ENCODE assay signal across 10 mouse cellular contexts in the genomic region with DNA sequence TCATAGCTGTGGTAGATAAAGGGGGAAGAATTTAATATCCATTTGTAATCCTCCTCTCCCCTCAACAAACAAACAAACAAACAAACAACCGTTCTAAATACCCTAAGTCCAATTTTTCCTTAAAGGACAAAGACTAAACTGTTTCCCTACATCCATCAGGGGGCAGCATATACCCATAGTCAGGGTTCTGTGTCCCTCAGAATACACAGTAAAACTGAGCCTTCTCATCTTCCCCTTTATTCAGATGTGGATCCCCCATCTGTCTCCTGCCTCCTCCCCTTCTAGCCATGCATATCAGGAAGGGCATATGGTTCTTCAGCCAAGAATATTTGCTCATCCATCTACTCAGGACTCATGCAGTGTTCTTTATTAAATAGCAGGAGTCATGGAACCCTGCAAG. TPM values are rescaled to one million over a fixed set of nuclear protein-coding genes. Genes with fewer than 3 reads are reported as not detected.
DNase-seq lines count a peak whose midpoint lies in the region; ATAC-seq and TF ChIP-seq lines count a peak whose summit lies in the region.
"Had no signal": no experiment of that assay in that cellular context is flagged by ENCODE, and none has a peak within 500 bp of the region (broad histone marks: within the 10 kb centered on the region; RNA-seq: fewer than 3 reads in every experiment).

No protein-coding gene starts in this region.

- DNase-seq in limb, embryonic 14.5 days (ENCODE audit: low spot score) = peak; percentile 70
- no peak for DNase-seq in limb, embryonic 10.5 days (ENCODE audit: low spot score)
- peak; percentile 87 for DNase-seq in NIH3T3 (ENCODE audit: low read depth)
- DNase-seq in cerebellum, adult 9-10 months = peak; percentile 77
- DNase-seq in hindbrain, embryonic 11.5 days (ENCODE audit: low spot score) = peak; percentile 66
- DNase-seq in lung, postnatal 10 days = peak; percentile 74
- no peak for DNase-seq in urinary bladder, postnatal 4 days (ENCODE audit: low spot score in 2 of 2)

- no peak overlapping the region for H3K4me3 ChIP-seq in limb, embryonic 14.5 days (replicated peaks; ENCODE audit: low read length)
- H3K4me3 ChIP-seq in limb, embryonic 10.5 days = no peak overlapping the region
- H3K4me3 ChIP-seq in hindbrain, embryonic 11.5 days (ENCODE audit: low read depth, low read length) = no peak overlapping the region
- H3K4me3 ChIP-seq: erythroblast, embryonic 14.5 days; liver, embryonic 15.5 days; stomach, embryonic 15.5 days had no signal

- peaks cover 5% of the 10 kb centered on the region; the same call in 1 of the 2 replicates for H3K4me1 ChIP-seq in limb, embryonic 14.5 days (ENCODE audit: control insufficient read depth, insufficient read depth, low read length)
- H3K4me1 ChIP-seq in limb, embryonic 10.5 days = peaks cover 30% of the 10 kb centered on the region
- peaks cover 9% of the 10 kb centered on the region; the same call in 1 of the 2 replicates for H3K4me1 ChIP-seq in hindbrain, embryonic 11.5 days (replicated peaks; ENCODE audit: control insufficient read depth, insufficient read depth, low read length)

- no peak overlapping the region for H3K27ac ChIP-seq in limb, embryonic 14.5 days (replicated peaks; ENCODE audit: low read depth, low read length)
- no peak overlapping the region for H3K27ac ChIP-seq in limb, embryonic 10.5 days
- no peak overlapping the region for H3K27ac ChIP-seq in hindbrain, embryonic 11.5 days (ENCODE audit: low read depth, low read length)
- H3K27ac ChIP-seq: liver, embryonic 15.5 days; stomach, embryonic 15.5 days had no signal

- no peak for TF ChIP-seq POLR2A in limb, embryonic 14.5 days (IDR thresholded peaks at IDR 0.05; ENCODE audit: borderline replicate concordance, extremely low read depth, insufficient read depth, insufficient read length)

- WGBS in limb, embryonic 14.5 days = 17% methylated on average over 1 of the region's 1 CpGs
- WGBS in limb, embryonic 10.5 days = 26% methylated on average over 1 of the region's 1 CpGs
- WGBS in hindbrain, embryonic 11.5 days = 18% methylated on average over 1 of the region's 1 CpGs

- H3K9me3 ChIP-seq in limb, embryonic 14.5 days (ENCODE audit: control insufficient read depth, low read length) = no peaks in the 10 kb centered on the region
- H3K9me3 ChIP-seq in limb, embryonic 10.5 days (replicated peaks) = no peaks in the 10 kb centered on the region
- H3K9me3 ChIP-seq in hindbrain, embryonic 11.5 days (ENCODE audit: control insufficient read depth, low read length) = no peaks in the 10 kb centered on the region
- H3K9me3 ChIP-seq: liver, embryonic 15.5 days; stomach, embryonic 15.5 days had no signal

- peaks cover 32% of the 10 kb centered on the region for H3K27me3 ChIP-seq in limb, embryonic 14.5 days (ENCODE audit: control insufficient read depth, insufficient read depth, low read length)
- H3K27me3 ChIP-seq in limb, embryonic 10.5 days (ENCODE audit: low read depth, poor library complexity, severe bottlenecking) = peaks cover 38% of the 10 kb centered on the region
- peaks cover 31% of the 10 kb centered on the region for H3K27me3 ChIP-seq in hindbrain, embryonic 11.5 days (ENCODE audit: control insufficient read depth, insufficient read depth, low read length)

- H3K9ac ChIP-seq in limb, embryonic 14.5 days (ENCODE audit: low read depth, low read length, severe bottlenecking) = no peak overlapping the region
- no peak overlapping the region for H3K9ac ChIP-seq in hindbrain, embryonic 11.5 days (ENCODE audit: low read depth, low read length)
- H3K9ac ChIP-seq: liver, embryonic 15.5 days; stomach, embryonic 15.5 days had no signal

- no peaks in the 10 kb centered on the region for H3K36me3 ChIP-seq in limb, embryonic 14.5 days (ENCODE audit: control insufficient read depth, insufficient read depth, low read length)
- H3K36me3 ChIP-seq in limb, embryonic 10.5 days = 0 out of 2 replicates have a peak, but pooled peaks cover 3% of the 10 kb centered on the region
- H3K36me3 ChIP-seq in hindbrain, embryonic 11.5 days (ENCODE audit: control insufficient read depth, insufficient read depth, low read length) = no peaks in the 10 kb centered on the region
- H3K36me3 ChIP-seq: liver, embryonic 15.5 days; stomach, embryonic 15.5 days had no signal

- H3K4me2 ChIP-seq in limb, embryonic 14.5 days (replicated peaks; ENCODE audit: low read depth, low read length, severe bottlenecking) = no peak overlapping the region
- H3K4me2 ChIP-seq in hindbrain, embryonic 11.5 days (replicated peaks; ENCODE audit: low read depth, low read length) = no peak overlapping the region
- H3K4me2 ChIP-seq: liver, embryonic 15.5 days; stomach, embryonic 15.5 days had no signal

- no peak for ATAC-seq in limb, embryonic 14.5 days (ENCODE audit: low FRiP score, low read depth)
- ATAC-seq in hindbrain, embryonic 11.5 days (ENCODE audit: low FRiP score) = peak; percentile 34; the same call in 1 of the 2 replicates

RNA-seq across cellular contexts. Expression of a gene that starts 1.4 kb away (rescaled TPM):
- polyA plus RNA-seq in limb, embryonic 14.5 days (2012; rRNA removed) = 45.9 and 59.8 TPM in 2 replicates
- polyA plus RNA-seq in limb, embryonic 14.5 days (2014; fragmentation: Nextera tagmentation; extraction: Ambion mirVana) = 35.7 and 47.7 TPM in 2 replicates
- polyA plus RNA-seq in limb, embryonic 10.5 days (2016; fragmentation: Nextera tagmentation; extraction: Ambion mirVana) = 51.1 and 52.9 TPM in 2 replicates
- 68.1 and 69.0 TPM in 2 replicates for polyA plus RNA-seq in hindbrain, embryonic 11.5 days (2014; fragmentation: Nextera tagmentation; extraction: Ambion mirVana)

RNA-seq across cellular contexts. Expression of a gene that starts 13.2 kb away (rescaled TPM):
- 1.2 and 1.8 TPM in 2 replicates for polyA plus RNA-seq in limb, embryonic 14.5 days (2012; rRNA removed)
- 0.92 and 1.1 TPM in 2 replicates for polyA plus RNA-seq in limb, embryonic 14.5 days (2014; fragmentation: Nextera tagmentation; extraction: Ambion mirVana)
- 2.0 and 3.7 TPM in 2 replicates for polyA plus RNA-seq in limb, embryonic 10.5 days (2016; fragmentation: Nextera tagmentation; extraction: Ambion mirVana)
- 0.60 and 1.7 TPM in 2 replicates for polyA plus RNA-seq in hindbrain, embryonic 11.5 days (2014; fragmentation: Nextera tagmentation; extraction: Ambion mirVana)

RNA-seq across cellular contexts. Expression of a gene that starts 50.0 kb away (rescaled TPM):
- 42.1 and 53.1 TPM in 2 replicates for polyA plus RNA-seq in limb, embryonic 14.5 days (2012; rRNA removed)
- polyA plus RNA-seq in limb, embryonic 14.5 days (2014; fragmentation: Nextera tagmentation; extraction: Ambion mirVana) = 46.6 and 49.2 TPM in 2 replicates
- 56.7 and 66.9 TPM in 2 replicates for polyA plus RNA-seq in limb, embryonic 10.5 days (2016; fragmentation: Nextera tagmentation; extraction: Ambion mirVana)
- 34.5 and 39.4 TPM in 2 replicates for polyA plus RNA-seq in hindbrain, embryonic 11.5 days (2014; fragmentation: Nextera tagmentation; extraction: Ambion mirVana)

Comparison
In these comparisons a context has a peak if more than half of its experiments do, and no peak if none do; other contexts are left out.
1. DNase-seq: peak in limb, embryonic 14.5 days (single experiment), NIH3T3 (single experiment), cerebellum, adult 9-10 months (single experiment), hindbrain, embryonic 11.5 days (single experiment) and lung, postnatal 10 days (single experiment); none in limb, embryonic 10.5 days (single experiment) and urinary bladder, postnatal 4 days (0 of 2).